ENCODE assay signal across 12 mouse cellular contexts in genomic region chr7:130855681-130856080, GRCm38 (mm10). TPM values are rescaled to one million over a fixed set of nuclear protein-coding genes. Genes with fewer than 3 reads are reported as not detected.
DNase-seq lines count a peak whose midpoint lies in the region; ATAC-seq lines count a peak whose summit lies in the region.
"Had no signal": no experiment of that assay in that cellular context is flagged by ENCODE, and none has a peak within 500 bp of the region (broad histone marks: within the 10 kb centered on the region; RNA-seq: fewer than 3 reads in every experiment).

No protein-coding gene starts in this region.

- no peak overlapping the region for H3K9ac ChIP-seq in forebrain, embryonic 12.5 days
- H3K9ac ChIP-seq: embryonic facial prominence, embryonic 13.5 days; midbrain, embryonic 12.5 days had no signal

- peak; percentile 31; the same call in 1 of the 2 replicates for ATAC-seq in frontal cortex, adult (ENCODE audit: low TSS enrichment)
- no peak for ATAC-seq in forebrain, embryonic 12.5 days (ENCODE audit: low FRiP score)

- no peaks in the 10 kb centered on the region for H3K36me3 ChIP-seq in forebrain, embryonic 12.5 days (replicated peaks)
- H3K36me3 ChIP-seq: embryonic facial prominence, embryonic 13.5 days; midbrain, embryonic 12.5 days had no signal

- H3K4me2 ChIP-seq in forebrain, embryonic 12.5 days: no peak overlapping the region
- H3K4me2 ChIP-seq: embryonic facial prominence, embryonic 13.5 days; midbrain, embryonic 12.5 days had no signal

- no peaks in the 10 kb centered on the region for H3K27me3 ChIP-seq in forebrain, embryonic 12.5 days

- no peaks in the 10 kb centered on the region for H3K9me3 ChIP-seq in forebrain, embryonic 12.5 days
- H3K9me3 ChIP-seq: embryonic facial prominence, embryonic 13.5 days; midbrain, embryonic 12.5 days had no signal

- intact Hi-C loops in left cerebral cortex, postnatal 10 days (cut with DNase I): no loop called here

- no peak overlapping the region for H3K27ac ChIP-seq in forebrain, embryonic 12.5 days
- H3K27ac ChIP-seq: embryonic facial prominence, embryonic 13.5 days; midbrain, embryonic 12.5 days had no signal

- DNase-seq in frontal cortex, postnatal 25 days (ENCODE audit: low spot score in 2 of 2): no peak
- peak; percentile 51 for DNase-seq in urinary bladder, postnatal 14 days (ENCODE audit: low spot score)
- DNase-seq in urinary bladder, postnatal 25 days (ENCODE audit: low spot score): no peak
- DNase-seq in heart, adult 9 months (ENCODE audit: low spot score in 2 of 2): peak; percentile 44 to 67
- no peak for DNase-seq in left cerebral cortex, postnatal 10 days (ENCODE audit: extremely low spot score in 1 of 2, low spot score in 2 of 2)
- DNase-seq in ovary, postnatal 10 days (ENCODE audit: low spot score): no peak
- DNase-seq: gastrocnemius, postnatal 10 days; kidney, adult 9 months had no signal

- no peak overlapping the region for H3K4me3 ChIP-seq in forebrain, embryonic 12.5 days (replicated peaks)
- H3K4me3 ChIP-seq: embryonic facial prominence, embryonic 13.5 days; midbrain, embryonic 12.5 days had no signal

- 47% methylated on average over 3 of the region's 3 CpGs for WGBS in forebrain, embryonic 12.5 days

- peaks cover 22% of the 10 kb centered on the region for H3K4me1 ChIP-seq in forebrain, embryonic 12.5 days

RNA-seq across cellular contexts. Expression of gene Plekha1, which starts 9.9 kb away (rescaled TPM):
- polyA plus RNA-seq in forebrain, embryonic 12.5 days (2016; fragmentation: Nextera tagmentation; extraction: Ambion mirVana): 32.1 and 34.9 TPM in 2 replicates
- 10 to 100 TPM; 92.4 to 92.7 TPM for total RNA-seq in left cerebral cortex, postnatal 10 days (2021)

Comparison
In these comparisons a context has a peak if more than half of its experiments do, and no peak if none do; other contexts are left out.
1. DNase-seq: peak in urinary bladder, postnatal 14 days (single experiment) and heart, adult 9 months (2 of 2); none in frontal cortex, postnatal 25 days (0 of 2), urinary bladder, postnatal 25 days (single experiment), left cerebral cortex, postnatal 10 days (0 of 2) and ovary, postnatal 10 days (single experiment).